Mouse (Mus musculus) lung, postnatal 36 days (tissue): ENCODE results near the gene Tspan17.
"Not testable (repeated sequence)": the region's sequence is repeated elsewhere in the genome, so short reads cannot be mapped to it uniquely, and the experiment has no call there.

Source experiments
- DNase-seq: peaks from one replicate; pipeline ENCODE4 v3.0.0; 2022; ENCODE audit warnings: mixed read lengths

Gene Tspan17

GRCm38 (mm10) chr13:54765281-54766191, 23.6 kb upstream of the Tspan17 start:
- DNase-seq = no peak

- DNase-seq = peak; percentile 13
Measured at GRCm38 (mm10) chr13:54766192-54766768, 22.9 kb upstream of the Tspan17 start, which contains the start of gene Sncb. Gene Sncb, minus strand, starts transcription at chr13:54766595.

- DNase-seq = no peak
Measured at GRCm38 (mm10) chr13:54767012-54767411, 22.2 kb upstream of the Tspan17 start.

- DNase-seq = peak; percentile 21
Measured at GRCm38 (mm10) chr13:54780592-54780991, 8.6 kb upstream of the Tspan17 start.

GRCm38 (mm10) chr13:54781086-54781485, 8.1 kb upstream of the Tspan17 start:
- no peak for DNase-seq

GRCm38 (mm10) chr13:54783235-54783634, 5.9 kb upstream of the Tspan17 start:
- DNase-seq = no peak

- DNase-seq = no peak
Measured at GRCm38 (mm10) chr13:54783698-54784097, 5.5 kb upstream of the Tspan17 start, which contains the start of gene Eif4e1b. Gene Eif4e1b, plus strand, starts transcription at chr13:54783998.

GRCm38 (mm10) chr13:54787591-54787990, 1.6 kb upstream of the Tspan17 start:
- not testable (repeated sequence) for DNase-seq

- DNase-seq = peak; percentile 69
Measured at GRCm38 (mm10) chr13:54789561-54790397, 602 bp downstream of the Tspan17 start.

GRCm38 (mm10) chr13:54792259-54793230, 3.4 kb downstream of the Tspan17 start:
- DNase-seq = peak; percentile 16

- DNase-seq = no peak
Measured at GRCm38 (mm10) chr13:54794002-54794577, 4.9 kb downstream of the Tspan17 start.

- DNase-seq = no peak
Measured at GRCm38 (mm10) chr13:54794843-54795242, 5.7 kb downstream of the Tspan17 start.

- DNase-seq = peak; percentile 61
Measured at GRCm38 (mm10) chr13:54797356-54797755, 8.2 kb downstream of the Tspan17 start.

- no peak for DNase-seq
Measured at GRCm38 (mm10) chr13:54797861-54798643, 8.9 kb downstream of the Tspan17 start.

GRCm38 (mm10) chr13:54798740-54799139, 9.6 kb downstream of the Tspan17 start:
- DNase-seq = no peak

GRCm38 (mm10) chr13:54799701-54800100, 10.5 kb downstream of the Tspan17 start:
- peak; percentile 84 for DNase-seq

GRCm38 (mm10) chr13:54800206-54800605, 11.0 kb downstream of the Tspan17 start:
- DNase-seq = no peak

- DNase-seq = no peak
Measured at GRCm38 (mm10) chr13:54803010-54803409, 13.8 kb downstream of the Tspan17 start.

GRCm38 (mm10) chr13:54805134-54805838, 16.1 kb downstream of the Tspan17 start:
- DNase-seq = no peak

- no peak for DNase-seq
Measured at GRCm38 (mm10) chr13:54806434-54806976, 17.3 kb downstream of the Tspan17 start.
